Mouse (Mus musculus) midbrain, postnatal 0 days (tissue): ENCODE results near the gene Ramp2. TPM values are rescaled to one million over a fixed set of nuclear protein-coding genes. Genes with fewer than 3 reads are reported as not detected.

Source experiments
- ATAC-seq: fragments of 200-750 bp; cut with Nextera tagmentation; 2 replicates; pipeline ENCODE4 v1.8.0; 2017; ENCODE audit warnings: moderate number of reproducible peaks, mild to moderate bottlenecking, moderate TSS enrichment, moderate library complexity; ENCODE audit not compliant: low FRiP score
- DNase-seq: peaks from one replicate; pipeline ENCODE4 v3.0.0-alpha.2; 2015; ENCODE audit warnings: low spot score
- H3K27ac ChIP-seq: fragments of 300-500 bp; sonication (generic); 2 replicates; pipeline ENCODE4 v1.5.1; 2014; ENCODE audit warnings: low read depth, mild to moderate bottlenecking, low read length, mixed read lengths
- H3K27me3 ChIP-seq: fragments of 300-500 bp; sonication (generic); 2 replicates; pipeline ENCODE4 v1.6.1; 2014; ENCODE audit warnings: low read length, control low read depth, mixed read lengths; ENCODE audit not compliant: insufficient read depth
- H3K36me3 ChIP-seq: fragments of 300-500 bp; sonication (generic); 2 replicates; pipeline ENCODE4 v1.6.1; 2014; ENCODE audit warnings: low read length, control low read depth, mixed read lengths; ENCODE audit not compliant: insufficient read depth
- H3K4me1 ChIP-seq: fragments of 300-500 bp; sonication (generic); 2 replicates; pipeline ENCODE4 v1.6.1; 2014; ENCODE audit warnings: mild to moderate bottlenecking, control low read depth, antibody characterized with exemption, low read length, mixed read lengths; ENCODE audit not compliant: insufficient read depth
- H3K4me2 ChIP-seq: fragments of 300-500 bp; sonication (generic); 2 replicates; pipeline ENCODE4 v1.6.1; 2014; ENCODE audit warnings: low read depth, mild to moderate bottlenecking, low read length, mixed read lengths; ENCODE audit not compliant: poor library complexity, severe bottlenecking
- H3K4me3 ChIP-seq: fragments of 300-500 bp; sonication (generic); 2 replicates; pipeline ENCODE4 v1.5.1; 2014; ENCODE audit warnings: low read depth, mild to moderate bottlenecking, low read length, moderate library complexity
- H3K9ac ChIP-seq: fragments of 300-500 bp; sonication (generic); replicated peaks from 2 replicates; pipeline ENCODE4 v1.6.1; 2014; ENCODE audit warnings: mild to moderate bottlenecking, low read length, moderate library complexity, mixed read lengths; ENCODE audit not compliant: poor library complexity, severe bottlenecking
- H3K9me3 ChIP-seq: fragments of 300-500 bp; sonication (generic); 2 replicates; pipeline ENCODE4 v1.6.1; 2016; ENCODE audit warnings: low read length, control low read depth
- CTCF ChIP-seq: IDR thresholded peaks from 2 replicates; pipeline ENCODE4 v1.5.1; 2016; ENCODE audit warnings: antibody characterized with exemption, mild to moderate bottlenecking
- WGBS: fragments of 180-500 bp; shearing (Covaris S2); extraction: QIAGEN DNeasy Blood & Tissue Kit; methylation state at CpG from one replicate; pipeline ENCODE4 v1.1.7; 2014; 5-methylcytosine and 5-hydroxymethylcytosine counted together
- polyA plus RNA-seq: library from polyadenylated mRNA; unstranded; fragments of >200 nt; fragmentation: Nextera tagmentation; extraction: Ambion mirVana; gene quantifications from 2 replicates; pipeline ENCODE4 v1.2.1, GENCODE M21; 2015
- total RNA-seq: library from RNA; depleted of rRNA; stranded (reverse); fragments of >200 nt; gene quantifications from 2 replicates; pipeline ENCODE4 v1.2.3, GENCODE M21; 2014

Gene Ramp2
- total and polyA plus RNA-seq, 2 experiments from 2014 or later = 67.5 to 95.3 TPM

- no peaks in the 10 kb centered on the region for H3K4me1 ChIP-seq
- H3K4me3 ChIP-seq = no peak overlapping the region; the same call in 1 of the 2 replicates
- no peak overlapping the region for H3K27ac ChIP-seq
- H3K9me3 ChIP-seq = no peaks in the 10 kb centered on the region
- TF ChIP-seq CTCF = no peak
- 0 out of 2 replicates have a peak, but pooled peaks cover 6% of the 10 kb centered on the region for H3K27me3 ChIP-seq
- no peaks in the 10 kb centered on the region for H3K36me3 ChIP-seq
- H3K9ac ChIP-seq = no peak overlapping the region
- no peak overlapping the region for H3K4me2 ChIP-seq
- DNase-seq (no peak), ATAC-seq (no peak)
- 48% methylated on average over 4 of the region's 4 CpGs for WGBS
These were observed 757 bp upstream of the Ramp2 start for GRCm38 (mm10) chr11:101245071-101245470.

GRCm38 (mm10) chr11:101246702-101247012 is 829 bp downstream of the Ramp2 start:
- Histone ChIP-seq H3K4me3 (peak overlapping the region; percentile 54), H3K9me3 (no peaks in the 10 kb centered on the region), H3K27ac (no peak overlapping the region), H3K4me1 (no peaks in the 10 kb centered on the region), H3K36me3 (no peaks in the 10 kb centered on the region), H3K9ac (peak overlapping the region; percentile 72), H3K27me3 (0 out of 2 replicates have a peak, but pooled peaks cover 6% of the 10 kb centered on the region), H3K4me2 (peak overlapping the region; percentile 83)
- 3% methylated on average over 7 of the region's 7 CpGs for WGBS
- peak; percentile 12 for DNase-seq
- no peak; the same call in 1 of the 2 replicates for TF ChIP-seq CTCF
- 0 out of 2 replicates have a peak, but pooled peaks have one; percentile 31 for ATAC-seq

GRCm38 (mm10) chr11:101247521-101248030 is 1.7 kb downstream of the Ramp2 start:
- no peak for DNase-seq
- Histone ChIP-seq H3K4me3 (peak overlapping the region; percentile 54), H3K4me2 (peak overlapping the region; percentile 83), H3K9ac (no peak overlapping the region), H3K27ac (no peak overlapping the region), H3K36me3 (no peaks in the 10 kb centered on the region), H3K4me1 (no peaks in the 10 kb centered on the region), H3K9me3 (no peaks in the 10 kb centered on the region), H3K27me3 (0 out of 2 replicates have a peak, but pooled peaks cover 6% of the 10 kb centered on the region)
- WGBS = 87% methylated on average over 6 of the region's 6 CpGs
- TF ChIP-seq CTCF = no peak
- ATAC-seq = no peak

GRCm38 (mm10) chr11:101248258-101248994 is 2.6 kb downstream of the Ramp2 start:
- Histone ChIP-seq H3K9ac (no peak overlapping the region), H3K4me1 (no peaks in the 10 kb centered on the region), H3K27me3 (0 out of 2 replicates have a peak, but pooled peaks cover 6% of the 10 kb centered on the region), H3K4me2 (no peak overlapping the region), H3K36me3 (no peaks in the 10 kb centered on the region), H3K9me3 (no peaks in the 10 kb centered on the region), H3K27ac (no peak overlapping the region), H3K4me3 (no peak overlapping the region)
- 42% methylated on average over 14 of the region's 14 CpGs for WGBS
- ATAC-seq (no peak), DNase-seq (peak; percentile 79)
- TF ChIP-seq CTCF = peak; percentile 72

GRCm38 (mm10) chr11:101251031-101251430 is 5.2 kb downstream of the Ramp2 start:
- WGBS = 83% methylated on average over 2 of the region's 2 CpGs
- no peak for ATAC-seq
- H3K4me3 ChIP-seq = no peak overlapping the region
- H3K4me2 ChIP-seq = no peak overlapping the region
- no peaks in the 10 kb centered on the region for H3K4me1 ChIP-seq
- no peaks in the 10 kb centered on the region for H3K27me3 ChIP-seq
- DNase-seq = no peak
- H3K27ac ChIP-seq = no peak overlapping the region
- H3K9ac ChIP-seq = no peak overlapping the region
- TF ChIP-seq CTCF = no peak
- H3K36me3 ChIP-seq = no peaks in the 10 kb centered on the region
- no peaks in the 10 kb centered on the region for H3K9me3 ChIP-seq

GRCm38 (mm10) chr11:101252941-101253340 is 7.1 kb downstream of the Ramp2 start:
- no peaks in the 10 kb centered on the region for H3K9me3 ChIP-seq
- WGBS = 10% methylated on average over 7 of the region's 7 CpGs
- peak overlapping the region; percentile 92; the same call in 1 of the 2 replicates for H3K9ac ChIP-seq
- H3K4me1 ChIP-seq = no peaks in the 10 kb centered on the region
- no peaks in the 10 kb centered on the region for H3K27me3 ChIP-seq
- H3K4me2 ChIP-seq = peak overlapping the region; percentile 94
- H3K36me3 ChIP-seq = 0 out of 2 replicates have a peak, but pooled peaks cover 3% of the 10 kb centered on the region
- DNase-seq (no peak), ATAC-seq (no peak)
- peak overlapping the region; percentile 88 for H3K4me3 ChIP-seq
- no peak overlapping the region for H3K27ac ChIP-seq
- TF ChIP-seq CTCF = no peak
